Mouse (Mus musculus): ENCODE results near the gene Orai1.

GRCm38 (mm10) chr5:123060706-123061401, 46.0 kb downstream of the Orai1 start:
- TF ChIP-seq CTCF (IDR thresholded peaks at IDR 0.05; ENCODE audit: low read depth, low read length): no peak
- no peak for TF ChIP-seq POLR2A (IDR thresholded peaks at IDR 0.05; ENCODE audit: insufficient read depth, low read length)
- TF ChIP-seq EP300 (IDR thresholded peaks at IDR 0.05; ENCODE audit: insufficient read depth, low read depth, low read length): no peak
